Mouse (Mus musculus): Measurements from ENCODE around the gene Qrfpr. TPM values are rescaled to one million over a fixed set of nuclear protein-coding genes. Genes with fewer than 3 reads are reported as not detected.

Gene Qrfpr
- polyA plus RNA-seq, 1 experiment from 2014 or later, result not detected

DNA sequence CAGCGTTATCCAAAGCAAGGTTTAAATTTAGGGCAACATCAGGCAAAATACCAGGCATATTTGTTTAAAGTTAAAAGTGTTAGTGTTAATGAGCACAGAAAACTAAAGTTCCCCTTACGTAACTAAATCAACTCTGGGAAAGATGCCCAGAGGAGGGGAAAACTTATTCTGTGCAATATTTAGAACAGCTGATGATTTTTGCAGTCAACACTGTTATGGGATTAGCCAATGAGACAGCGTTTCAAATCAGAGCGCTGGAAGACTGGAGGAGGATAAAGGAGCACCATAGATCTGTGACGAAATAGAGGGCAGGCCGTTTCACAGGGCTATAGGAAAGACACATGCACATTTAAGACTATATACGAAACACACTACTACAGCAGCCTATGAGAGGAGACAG lies 19.2 kb downstream of the Qrfpr start:
- Histone ChIP-seq H3K36me3 (ENCODE audit: insufficient read depth, low read length) (no peaks in the 10 kb centered on the region), H3K9ac (ENCODE audit: low read depth, low read length) (no peak overlapping the region), H3K27me3 (ENCODE audit: insufficient read depth, low read length) (no peaks in the 10 kb centered on the region), H3K4me3 (replicated peaks; ENCODE audit: low read depth, low read length) (no peak overlapping the region), H3K27ac (no peak overlapping the region), H3K4me2 (ENCODE audit: low read length) (no peak overlapping the region), H3K4me1 (replicated peaks; ENCODE audit: insufficient read depth, low read length) (no peaks in the 10 kb centered on the region), H3K9me3 (replicated peaks; ENCODE audit: low read length) (no peaks in the 10 kb centered on the region)
- ATAC-seq (replicated peaks; ENCODE audit: low FRiP score, low read depth), result no peak
- DNase-seq (ENCODE audit: low spot score), result no peak
- no peak for TF ChIP-seq CTCF (IDR thresholded peaks at IDR 0.05; ENCODE audit: low read depth)
- 70% methylated on average over 7 of the region's 7 CpGs for WGBS

DNA sequence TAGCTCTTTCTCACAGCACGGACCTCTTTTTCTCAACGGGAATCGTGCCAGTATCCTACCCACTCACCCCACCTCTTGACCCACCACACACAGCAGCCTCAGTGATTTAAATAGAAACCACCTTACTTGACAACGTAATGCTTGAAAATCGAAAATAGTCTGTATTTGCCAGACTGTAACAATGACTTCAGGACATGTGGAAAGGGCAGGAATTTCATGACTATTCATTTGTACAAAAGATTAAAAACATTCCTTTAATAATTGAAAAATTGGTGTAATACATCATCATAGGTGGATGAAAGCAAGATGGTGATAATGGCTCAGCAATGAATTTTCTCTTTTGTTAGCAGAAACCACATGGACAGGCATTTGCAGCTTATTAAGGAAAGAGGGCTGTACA lies 21.0 kb downstream of the Qrfpr start:
- DNase-seq (ENCODE audit: low spot score), result no peak
- 66% methylated on average over 5 of the region's 5 CpGs for WGBS

DNA sequence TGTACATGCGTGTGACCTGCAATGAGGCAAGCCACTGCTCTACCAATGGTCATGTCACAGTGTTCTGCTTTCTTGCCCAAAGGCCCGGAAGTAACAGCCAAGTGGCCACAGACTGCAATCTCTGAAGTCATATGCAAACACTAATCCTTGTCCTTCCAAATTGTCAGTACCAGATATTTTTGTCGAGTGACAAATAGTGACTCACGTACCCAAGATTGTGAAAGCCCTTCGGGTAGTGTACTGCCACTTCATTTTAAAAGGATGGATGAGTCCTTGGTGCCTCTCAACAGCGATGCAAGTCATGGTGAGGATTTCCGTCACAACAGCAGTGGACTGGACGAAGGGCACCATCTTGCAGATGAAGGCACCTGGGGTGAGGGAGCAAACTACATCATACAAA lies 32.9 kb downstream of the Qrfpr start:
- H3K4me1 ChIP-seq (replicated peaks; ENCODE audit: insufficient read depth, low read length), result no peaks in the 10 kb centered on the region
- no peak overlapping the region for H3K9ac ChIP-seq (ENCODE audit: low read depth, low read length)
- no peaks in the 10 kb centered on the region for H3K9me3 ChIP-seq (replicated peaks; ENCODE audit: low read length)
- TF ChIP-seq CTCF (IDR thresholded peaks at IDR 0.05; ENCODE audit: low read depth), result no peak
- no peaks in the 10 kb centered on the region for H3K27me3 ChIP-seq (ENCODE audit: insufficient read depth, low read length)
- 90% methylated on average over 8 of the region's 8 CpGs for WGBS
- no peak overlapping the region for H3K4me2 ChIP-seq (ENCODE audit: low read length)
- H3K27ac ChIP-seq, result no peak overlapping the region
- H3K36me3 ChIP-seq (ENCODE audit: insufficient read depth, low read length), result no peaks in the 10 kb centered on the region
- ATAC-seq (replicated peaks; ENCODE audit: low FRiP score, low read depth) (no peak), DNase-seq (ENCODE audit: low spot score) (no peak)
- H3K4me3 ChIP-seq (replicated peaks; ENCODE audit: low read depth, low read length), result no peak overlapping the region

More for the DNA sequence above, 21.0 kb downstream of the Qrfpr start:
- H3K27ac ChIP-seq, result no peak overlapping the region
- H3K9ac ChIP-seq (ENCODE audit: low read depth, low read length), result no peak overlapping the region
- H3K4me3 ChIP-seq (replicated peaks; ENCODE audit: low read depth, low read length), result no peak overlapping the region
- no peaks in the 10 kb centered on the region for H3K4me1 ChIP-seq (replicated peaks; ENCODE audit: insufficient read depth, low read length)
- H3K9me3 ChIP-seq (replicated peaks; ENCODE audit: low read length), result no peaks in the 10 kb centered on the region
- TF ChIP-seq CTCF (IDR thresholded peaks at IDR 0.05; ENCODE audit: low read depth), result no peak
- H3K27me3 ChIP-seq (ENCODE audit: insufficient read depth, low read length), result no peaks in the 10 kb centered on the region
- no peak for ATAC-seq (replicated peaks; ENCODE audit: low FRiP score, low read depth)
- H3K4me2 ChIP-seq (ENCODE audit: low read length), result no peak overlapping the region
- H3K36me3 ChIP-seq (ENCODE audit: insufficient read depth, low read length), result no peaks in the 10 kb centered on the region

DNA sequence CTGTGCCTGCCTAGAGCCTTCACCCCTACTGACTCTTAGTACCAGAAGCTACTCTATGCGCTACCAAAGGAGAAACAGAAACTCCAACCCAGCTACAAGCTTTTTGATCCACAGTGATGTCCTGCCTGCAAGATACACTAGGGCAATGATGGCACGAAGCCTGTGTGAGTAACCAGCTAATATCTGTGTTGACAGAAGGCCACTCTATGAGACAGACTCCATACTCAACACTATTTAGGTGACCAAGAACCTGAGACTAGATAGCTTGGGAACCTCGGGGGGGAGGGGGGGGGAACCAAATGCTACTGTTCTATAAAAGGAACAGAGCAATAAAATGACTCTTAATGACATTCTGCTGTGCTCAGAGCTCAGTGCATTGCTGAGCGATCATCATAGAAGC lies 35.6 kb downstream of the Qrfpr start:
- WGBS, result 81% methylated on average over 4 of the region's 4 CpGs
- H3K27me3 ChIP-seq (ENCODE audit: insufficient read depth, low read length), result no peaks in the 10 kb centered on the region
- H3K9me3 ChIP-seq (replicated peaks; ENCODE audit: low read length), result no peaks in the 10 kb centered on the region
- no peak for TF ChIP-seq CTCF (IDR thresholded peaks at IDR 0.05; ENCODE audit: low read depth)
- H3K9ac ChIP-seq (ENCODE audit: low read depth, low read length), result no peak overlapping the region
- H3K4me3 ChIP-seq (replicated peaks; ENCODE audit: low read depth, low read length), result no peak overlapping the region
- no peaks in the 10 kb centered on the region for H3K4me1 ChIP-seq (replicated peaks; ENCODE audit: insufficient read depth, low read length)
- no peaks in the 10 kb centered on the region for H3K36me3 ChIP-seq (ENCODE audit: insufficient read depth, low read length)
- H3K4me2 ChIP-seq (ENCODE audit: low read length), result no peak overlapping the region
- DNase-seq (ENCODE audit: low spot score) (no peak), ATAC-seq (replicated peaks; ENCODE audit: low FRiP score, low read depth) (no peak)
- no peak overlapping the region for H3K27ac ChIP-seq

DNA sequence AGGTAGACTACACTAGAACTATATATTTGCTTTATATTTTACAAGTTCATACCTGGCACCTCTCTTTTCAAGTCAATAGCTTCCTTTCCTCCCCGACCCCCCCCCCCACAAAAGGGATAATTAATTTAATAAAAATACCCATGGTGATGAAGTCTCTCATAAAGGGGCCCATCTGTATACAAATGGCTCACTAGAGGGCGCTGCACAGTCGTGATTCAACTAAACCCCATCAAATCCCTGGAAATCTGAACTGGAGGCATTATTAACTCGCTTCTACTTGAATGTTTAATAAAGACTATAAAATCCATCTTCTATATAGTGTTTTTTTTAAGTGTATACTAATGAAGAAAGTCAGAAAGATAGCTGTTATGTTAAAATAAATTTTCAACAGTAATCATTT lies 40.6 kb downstream of the Qrfpr start:
- Histone ChIP-seq H3K4me1 (replicated peaks; ENCODE audit: insufficient read depth, low read length) (no peaks in the 10 kb centered on the region), H3K9me3 (replicated peaks; ENCODE audit: low read length) (no peaks in the 10 kb centered on the region), H3K9ac (ENCODE audit: low read depth, low read length) (no peak overlapping the region), H3K27me3 (ENCODE audit: insufficient read depth, low read length) (no peaks in the 10 kb centered on the region), H3K27ac (no peak overlapping the region), H3K36me3 (ENCODE audit: insufficient read depth, low read length) (no peaks in the 10 kb centered on the region), H3K4me3 (replicated peaks; ENCODE audit: low read depth, low read length) (no peak overlapping the region), H3K4me2 (ENCODE audit: low read length) (no peak overlapping the region)
- peak; percentile 72 for TF ChIP-seq CTCF (IDR thresholded peaks at IDR 0.05; ENCODE audit: low read depth)
- WGBS, result 11% methylated on average over 4 of the region's 4 CpGs
- peak; percentile 78 for DNase-seq (ENCODE audit: low spot score)
- no peak for ATAC-seq (replicated peaks; ENCODE audit: low FRiP score, low read depth)

DNA sequence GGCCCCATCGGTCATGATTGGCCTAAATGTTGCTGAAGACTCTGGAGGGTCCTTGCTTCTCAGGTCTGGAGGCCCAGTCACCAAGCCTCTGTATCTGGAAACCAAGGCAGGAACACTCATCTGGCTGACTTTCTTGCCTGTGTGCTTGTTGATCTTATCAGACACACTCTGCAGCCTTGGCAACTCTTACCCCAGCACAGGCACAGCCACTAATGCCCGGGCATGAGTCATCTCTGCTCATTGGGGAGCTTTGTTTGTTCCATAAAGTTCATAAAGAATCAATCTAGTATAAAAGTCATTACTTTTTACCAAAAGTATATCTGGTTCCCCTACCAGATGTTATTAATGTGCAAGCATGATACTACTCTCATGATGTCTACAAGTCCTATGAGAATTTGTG lies 48.4 kb downstream of the Qrfpr start:
- no peak for ATAC-seq (replicated peaks; ENCODE audit: low FRiP score, low read depth)

DNA sequence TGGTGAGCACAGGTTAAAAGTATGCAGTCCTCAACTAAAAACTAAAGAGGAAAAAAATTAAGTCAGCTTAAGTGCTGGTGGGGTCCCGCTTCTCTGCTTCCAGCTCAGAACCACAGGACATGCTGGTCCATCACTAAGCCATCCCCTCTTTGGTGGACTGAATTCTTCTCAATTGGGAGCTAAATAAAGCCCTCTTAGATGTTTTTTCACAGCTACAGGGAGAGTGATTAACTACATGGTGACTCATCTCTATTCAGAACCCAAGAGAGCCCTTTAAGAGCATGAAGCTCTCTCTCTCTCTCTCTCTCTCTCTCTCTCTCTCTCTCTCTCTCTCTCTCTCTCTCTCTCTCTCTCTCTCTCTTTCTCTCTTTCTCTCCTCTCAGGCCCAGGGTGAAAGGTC lies 50.8 kb downstream of the Qrfpr start:
- Histone ChIP-seq H3K4me2 (ENCODE audit: low read length) (no peak overlapping the region), H3K27ac (no peak overlapping the region), H3K4me3 (replicated peaks; ENCODE audit: low read depth, low read length) (no peak overlapping the region), H3K9me3 (replicated peaks; ENCODE audit: low read length) (no peaks in the 10 kb centered on the region), H3K27me3 (ENCODE audit: insufficient read depth, low read length) (no peaks in the 10 kb centered on the region), H3K4me1 (replicated peaks; ENCODE audit: insufficient read depth, low read length) (no peaks in the 10 kb centered on the region), H3K36me3 (ENCODE audit: insufficient read depth, low read length) (0 out of 2 replicates have a peak, but pooled peaks cover 5% of the 10 kb centered on the region), H3K9ac (ENCODE audit: low read depth, low read length) (no peak overlapping the region)
- TF ChIP-seq CTCF (IDR thresholded peaks at IDR 0.05; ENCODE audit: low read depth), result no peak
- 87% methylated on average over 1 of the region's 1 CpGs for WGBS
- ATAC-seq (replicated peaks; ENCODE audit: low FRiP score, low read depth) (no peak), DNase-seq (ENCODE audit: low spot score) (no peak)

More for the DNA sequence above, 48.4 kb downstream of the Qrfpr start:
- Histone ChIP-seq H3K36me3 (ENCODE audit: insufficient read depth, low read length) (no peaks in the 10 kb centered on the region), H3K4me3 (replicated peaks; ENCODE audit: low read depth, low read length) (no peak overlapping the region), H3K27ac (no peak overlapping the region), H3K9me3 (replicated peaks; ENCODE audit: low read length) (no peaks in the 10 kb centered on the region), H3K4me1 (replicated peaks; ENCODE audit: insufficient read depth, low read length) (no peaks in the 10 kb centered on the region), H3K4me2 (ENCODE audit: low read length) (no peak overlapping the region), H3K9ac (ENCODE audit: low read depth, low read length) (no peak overlapping the region), H3K27me3 (ENCODE audit: insufficient read depth, low read length) (no peaks in the 10 kb centered on the region)
- whole genome bisulfite sequencing, result 91% methylated on average over 2 of the region's 2 CpGs
- no peak for DNase-seq (ENCODE audit: low spot score)
- no peak for TF ChIP-seq CTCF (IDR thresholded peaks at IDR 0.05; ENCODE audit: low read depth)
